Mouse (Mus musculus): Measurements from ENCODE around the gene Tceal3. TPM values are rescaled to one million over a fixed set of nuclear protein-coding genes. Genes with fewer than 3 reads are reported as not detected.
"Not testable (repeated sequence)": the region's sequence is repeated elsewhere in the genome, so short reads cannot be mapped to it uniquely, and the experiment has no call there.

Gene Tceal3
- polyA plus RNA-seq, 1 experiment, result 0.42 TPM

- no peak for TF ChIP-seq CTCF (conservative IDR thresholded peaks at IDR 0.05; ENCODE audit: insufficient read depth, insufficient read length, low read depth, low read length)
- TF ChIP-seq POLR2A (IDR thresholded peaks at IDR 0.05; ENCODE audit: low read depth, low read length), result no peak
- Histone ChIP-seq H3K27ac (ENCODE audit: insufficient read depth, low read depth, low read length) (no peak overlapping the region), H3K4me3 (ENCODE audit: insufficient read depth, low read depth, low read length) (peak overlapping the region; percentile 41), H3K27me3 (replicated peaks; ENCODE audit: control insufficient read depth, insufficient read depth, low read length) (no peaks in the 10 kb centered on the region; the same call in 1 of the 2 replicates), H3K36me3 (ENCODE audit: control insufficient read depth, insufficient read depth, low read length) (no peaks in the 10 kb centered on the region), H3K4me1 (ENCODE audit: control insufficient read depth, insufficient read depth, low read length) (no peaks in the 10 kb centered on the region)
- whole genome bisulfite sequencing, result 0% methylated on average over 10 of the region's 20 CpGs
- no peak for DNase-seq
Measured at GRCm38 (mm10) chrX:136666281-136666706, 75.7 kb downstream of the Tceal3 start.

- not testable (repeated sequence) for H3K27ac ChIP-seq (ENCODE audit: insufficient read depth, low read depth, low read length); DNase-seq; H3K27me3 ChIP-seq (replicated peaks; ENCODE audit: control insufficient read depth, insufficient read depth, low read length); H3K36me3 ChIP-seq (ENCODE audit: control insufficient read depth, insufficient read depth, low read length); H3K4me1 ChIP-seq (ENCODE audit: control insufficient read depth, insufficient read depth, low read length)
- peak overlapping the region; percentile 41 for H3K4me3 ChIP-seq (ENCODE audit: insufficient read depth, low read depth, low read length)
- WGBS, result 4% methylated on average over 23 of the region's 24 CpGs
Measured at GRCm38 (mm10) chrX:136666762-136667464, 76.3 kb downstream of the Tceal3 start.

GRCm38 (mm10) chrX:136668794-136669193 is 78.2 kb downstream of the Tceal3 start:
- DNase-seq, result no peak
- H3K4me3 ChIP-seq (ENCODE audit: insufficient read depth, low read depth, low read length), result no peak overlapping the region
- H3K27me3 ChIP-seq (replicated peaks; ENCODE audit: control insufficient read depth, insufficient read depth, low read length), result no peaks in the 10 kb centered on the region; the same call in 1 of the 2 replicates
- H3K36me3 ChIP-seq (ENCODE audit: control insufficient read depth, insufficient read depth, low read length), result no peaks in the 10 kb centered on the region
- H3K27ac ChIP-seq (ENCODE audit: insufficient read depth, low read depth, low read length), result no peak overlapping the region
- WGBS, result 78% methylated on average over 2 of the region's 2 CpGs
- no peaks in the 10 kb centered on the region for H3K4me1 ChIP-seq (ENCODE audit: control insufficient read depth, insufficient read depth, low read length)
- TF ChIP-seq POLR2A (IDR thresholded peaks at IDR 0.05; ENCODE audit: low read depth, low read length) (no peak), CTCF (conservative IDR thresholded peaks at IDR 0.05; ENCODE audit: insufficient read depth, insufficient read length, low read depth, low read length) (no peak)

GRCm38 (mm10) chrX:136680989-136681388 is 90.3 kb downstream of the Tceal3 start:
- Histone ChIP-seq H3K27ac (ENCODE audit: insufficient read depth, low read depth, low read length) (no peak overlapping the region), H3K4me1 (ENCODE audit: control insufficient read depth, insufficient read depth, low read length) (no peaks in the 10 kb centered on the region), H3K27me3 (replicated peaks; ENCODE audit: control insufficient read depth, insufficient read depth, low read length) (no peaks in the 10 kb centered on the region), H3K4me3 (ENCODE audit: insufficient read depth, low read depth, low read length) (no peak overlapping the region), H3K36me3 (ENCODE audit: control insufficient read depth, insufficient read depth, low read length) (no peaks in the 10 kb centered on the region)
- DNase-seq, result no peak
- no peak for TF ChIP-seq CTCF (conservative IDR thresholded peaks at IDR 0.05; ENCODE audit: insufficient read depth, insufficient read length, low read depth, low read length)
- TF ChIP-seq POLR2A (IDR thresholded peaks at IDR 0.05; ENCODE audit: low read depth, low read length), result no peak
- 62% methylated on average over 3 of the region's 3 CpGs for WGBS

GRCm38 (mm10) chrX:136691606-136692293 is 101.1 kb downstream of the Tceal3 start:
- not testable (repeated sequence) for H3K4me3 ChIP-seq (ENCODE audit: insufficient read depth, low read depth, low read length); H3K36me3 ChIP-seq (ENCODE audit: control insufficient read depth, insufficient read depth, low read length); H3K27ac ChIP-seq (ENCODE audit: insufficient read depth, low read depth, low read length); H3K4me1 ChIP-seq (ENCODE audit: control insufficient read depth, insufficient read depth, low read length); DNase-seq; H3K27me3 ChIP-seq (replicated peaks; ENCODE audit: control insufficient read depth, insufficient read depth, low read length)
- 41% methylated on average over 3 of the region's 3 CpGs for WGBS

- no peak overlapping the region for H3K27ac ChIP-seq (ENCODE audit: insufficient read depth, low read depth, low read length)
- no peak for DNase-seq
- WGBS, result 68% methylated on average over 4 of the region's 4 CpGs
- no peaks in the 10 kb centered on the region for H3K27me3 ChIP-seq (replicated peaks; ENCODE audit: control insufficient read depth, insufficient read depth, low read length)
- no peak overlapping the region for H3K4me3 ChIP-seq (ENCODE audit: insufficient read depth, low read depth, low read length)
- no peaks in the 10 kb centered on the region for H3K4me1 ChIP-seq (ENCODE audit: control insufficient read depth, insufficient read depth, low read length)
- TF ChIP-seq POLR2A (IDR thresholded peaks at IDR 0.05; ENCODE audit: low read depth, low read length) (no peak), CTCF (conservative IDR thresholded peaks at IDR 0.05; ENCODE audit: insufficient read depth, insufficient read length, low read depth, low read length) (no peak)
- H3K36me3 ChIP-seq (ENCODE audit: control insufficient read depth, insufficient read depth, low read length), result no peaks in the 10 kb centered on the region
Measured at GRCm38 (mm10) chrX:136692294-136692675, 101.6 kb downstream of the Tceal3 start.

GRCm38 (mm10) chrX:136693196-136693595 is 102.6 kb downstream of the Tceal3 start:
- WGBS, result 87% methylated on average over 5 of the region's 5 CpGs
- DNase-seq, result no peak
- Histone ChIP-seq H3K4me1 (ENCODE audit: control insufficient read depth, insufficient read depth, low read length) (no peaks in the 10 kb centered on the region), H3K4me3 (ENCODE audit: insufficient read depth, low read depth, low read length) (no peak overlapping the region), H3K27me3 (replicated peaks; ENCODE audit: control insufficient read depth, insufficient read depth, low read length) (no peaks in the 10 kb centered on the region), H3K36me3 (ENCODE audit: control insufficient read depth, insufficient read depth, low read length) (no peaks in the 10 kb centered on the region), H3K27ac (ENCODE audit: insufficient read depth, low read depth, low read length) (no peak overlapping the region)
- TF ChIP-seq CTCF (conservative IDR thresholded peaks at IDR 0.05; ENCODE audit: insufficient read depth, insufficient read length, low read depth, low read length), result no peak
- no peak for TF ChIP-seq POLR2A (IDR thresholded peaks at IDR 0.05; ENCODE audit: low read depth, low read length)

Measured in kidney, adult 2 months (tissue).